Mouse (Mus musculus) left cerebral cortex, adult 9 months (tissue): ENCODE data around the gene Tmem109.
A peak's percentile ranks its signal among the peaks of the same experiment; 100 is the strongest.

Experiments
- DNase-seq, 2 experiments: peaks; one replicate each; pipeline ENCODE4 v3.0.0; 2022; ENCODE audit warnings: low spot score in 2 of 2

Gene Tmem109

DNA sequence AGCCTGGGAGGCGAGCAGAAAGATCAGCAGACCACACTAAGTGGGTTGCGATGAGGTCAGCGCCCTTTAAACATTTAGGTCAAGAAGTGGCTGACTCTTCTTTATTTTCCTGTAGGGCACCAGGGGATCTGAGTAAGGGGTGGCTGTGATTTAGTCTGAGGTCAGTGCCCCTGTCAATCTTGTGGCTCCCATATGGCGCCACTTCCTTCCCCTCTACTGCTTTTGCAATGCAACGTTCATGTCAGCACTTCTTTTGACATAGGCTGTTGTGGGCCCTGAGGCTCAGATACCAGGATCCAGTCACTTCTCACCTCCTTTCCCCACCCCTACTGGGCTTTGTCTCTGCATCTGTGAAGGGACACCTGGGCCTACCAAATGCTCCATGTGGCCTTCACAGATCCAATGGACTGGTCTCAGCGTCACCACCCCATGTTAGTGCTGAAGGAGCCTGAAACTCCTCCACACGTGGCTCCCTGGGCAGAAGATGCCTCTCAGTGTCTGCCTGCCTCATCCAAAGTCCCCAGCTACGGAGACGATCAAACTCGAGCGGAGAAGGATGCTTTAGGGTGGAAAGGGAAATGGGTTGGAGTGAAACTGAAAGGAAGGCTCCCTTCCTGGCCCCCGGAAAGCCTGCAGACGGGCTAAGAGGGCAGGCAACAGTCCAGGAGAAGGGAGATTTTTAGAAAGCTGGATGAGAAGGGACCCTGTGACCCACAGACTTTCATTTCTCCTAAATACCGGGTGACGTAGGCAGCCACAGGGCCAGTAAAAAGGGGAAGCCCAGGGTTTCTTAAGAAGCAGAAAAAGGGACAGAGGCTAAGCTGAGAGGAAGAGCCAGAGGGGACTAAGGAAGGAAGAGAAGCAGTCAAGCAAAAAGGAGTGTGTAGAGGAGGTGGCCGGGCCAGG is 39.8 kb downstream of the Tmem109 start:
- peak; percentile 27 to 32 for DNase-seq

GRCm38 (mm10) chr19:10839010-10839892 is 42.5 kb downstream of the Tmem109 start, which contains the start of gene Slc15a3:
Gene Slc15a3 (plus strand): TSS chr19:10839727.
- no peak for DNase-seq

DNA sequence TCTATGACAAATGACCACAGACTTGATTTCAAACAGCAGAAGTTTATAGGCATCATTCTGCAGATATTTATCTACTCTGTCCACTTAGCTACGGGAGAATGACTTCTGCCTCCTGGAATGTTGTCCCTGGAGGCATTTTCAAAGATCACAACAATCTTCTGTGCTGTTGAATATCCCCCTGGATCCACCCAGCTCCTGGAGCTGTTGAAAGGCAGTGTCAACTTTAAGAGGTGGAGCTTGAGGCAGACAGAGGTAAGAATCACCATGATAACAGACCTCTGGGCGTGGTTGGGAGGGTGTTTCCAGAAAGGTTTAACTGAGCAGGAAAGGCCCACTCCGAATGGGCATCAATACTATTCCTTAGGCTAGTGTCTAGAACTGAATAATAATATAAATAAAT is 46.1 kb downstream of the Tmem109 start:
- DNase-seq = no peak

- no peak for DNase-seq
These were observed 48.2 kb downstream of the Tmem109 start for GRCm38 (mm10) chr19:10833611-10834010.

- DNase-seq = no peak
These were observed 49.8 kb downstream of the Tmem109 start for GRCm38 (mm10) chr19:10832030-10832429.

GRCm38 (mm10) chr19:10831424-10831823 is 50.4 kb downstream of the Tmem109 start:
- peak in 1 of 2 experiments; percentile 52 for DNase-seq

DNA sequence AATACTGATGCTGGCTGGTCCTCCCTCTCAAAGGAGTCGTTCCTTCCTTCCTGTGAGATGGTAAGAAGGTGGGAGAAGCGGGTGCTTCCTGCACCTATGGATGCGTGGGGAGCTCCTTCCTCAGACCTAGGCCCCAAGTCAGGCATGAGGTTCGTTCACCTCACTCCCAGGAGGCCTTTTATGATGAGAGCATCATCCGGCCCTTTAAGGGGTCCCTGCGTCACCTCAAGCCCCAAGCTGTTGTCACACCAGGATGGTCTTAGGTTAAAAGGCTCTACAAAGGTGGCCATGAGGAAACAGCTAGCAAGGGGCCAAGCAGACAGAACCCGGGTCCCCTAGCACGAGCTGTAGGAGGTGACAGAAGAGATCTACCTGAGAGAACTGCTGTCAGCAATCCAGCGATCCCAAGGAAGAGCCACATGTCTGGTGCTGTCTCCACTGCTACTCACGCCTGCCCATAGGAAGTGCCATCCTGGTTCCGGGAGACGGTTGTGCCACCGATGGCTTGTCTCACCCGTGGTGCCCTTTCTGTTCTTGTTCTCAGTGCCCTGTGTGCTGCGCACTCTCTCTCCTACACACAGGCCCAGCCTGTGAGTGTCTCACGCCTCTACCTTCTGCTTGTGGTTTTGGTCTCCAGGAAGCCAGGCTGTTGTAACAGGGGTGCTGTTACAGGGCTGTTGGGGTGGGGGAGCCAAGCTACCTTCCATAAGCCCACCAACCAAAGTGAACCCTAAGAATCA is 52.2 kb downstream of the Tmem109 start, which contains the start of gene Cd6:
Gene Cd6 (minus strand): TSS at position 623 of the 740 bp plus-strand sequence.
- no peak for DNase-seq

DNA sequence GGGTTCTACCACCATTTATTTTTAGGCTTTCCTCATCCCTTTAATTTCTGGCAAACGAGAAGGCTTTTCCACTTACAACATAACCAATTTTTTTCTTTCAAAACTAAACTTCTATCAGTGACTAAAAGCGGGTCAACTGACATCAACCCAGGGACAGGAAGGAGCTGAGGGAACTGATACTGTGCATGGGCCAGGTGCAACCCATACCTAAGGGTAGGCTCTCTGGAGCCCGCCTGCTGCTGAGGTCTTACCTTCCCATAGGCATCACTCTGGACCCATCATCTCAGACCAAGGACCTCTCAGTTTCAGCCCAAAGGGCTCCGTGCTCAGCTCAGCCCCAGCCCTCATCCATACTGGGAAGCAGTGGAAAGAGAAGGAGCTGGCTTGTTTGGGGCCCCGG is 53.5 kb downstream of the Tmem109 start:
- DNase-seq = no peak

GRCm38 (mm10) chr19:10824061-10824460 is 57.7 kb downstream of the Tmem109 start:
- no peak for DNase-seq

GRCm38 (mm10) chr19:10822534-10822933 is 59.3 kb downstream of the Tmem109 start:
- no peak for DNase-seq

DNA sequence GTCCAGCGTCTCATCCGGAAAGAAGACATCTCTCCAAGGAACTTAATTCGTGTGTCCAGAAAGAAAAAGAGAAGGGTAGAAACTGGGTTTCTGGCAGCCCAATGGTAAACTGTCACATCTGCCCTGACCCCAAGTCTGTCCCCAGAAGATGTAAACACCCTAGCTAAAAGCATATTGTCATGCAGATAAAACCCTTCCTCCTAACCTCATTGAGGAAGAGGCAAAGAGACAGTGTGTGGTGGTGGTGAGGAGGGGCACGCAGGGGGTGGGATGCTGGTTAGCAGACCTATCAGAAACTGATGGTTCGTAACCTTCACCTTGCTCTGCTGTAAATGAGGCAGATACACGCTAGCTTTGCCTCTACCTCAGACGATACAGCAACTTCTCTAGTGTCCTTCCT is 60.5 kb downstream of the Tmem109 start:
- DNase-seq = no peak
